Mouse (Mus musculus) intestine, embryonic 14.5 days (tissue): ENCODE results near the gene Bysl. TPM values are rescaled to one million over a fixed set of nuclear protein-coding genes. Genes with fewer than 3 reads are reported as not detected.

Experiments used
- ATAC-seq: fragments of 200-750 bp; cut with Nextera tagmentation; replicated peaks from 2 replicates; pipeline ENCODE4 v1.8.0; 2017; ENCODE audit warnings: low read depth, moderate number of reproducible peaks, moderate TSS enrichment, moderate library complexity; ENCODE audit not compliant: low FRiP score, low TSS enrichment
- DNase-seq: peaks from one replicate; pipeline ENCODE4 v3.0.0-alpha.2; 2018; ENCODE audit warnings: low spot score
- H3K27ac ChIP-seq: fragments of 300-500 bp; sonication (generic); 2 replicates; pipeline ENCODE4 v1.5.1; 2014; ENCODE audit warnings: low read depth, mild to moderate bottlenecking, control low read depth
- H3K27me3 ChIP-seq: fragments of 300-500 bp; sonication (generic); replicated peaks from 2 replicates; pipeline ENCODE4 v1.6.1; 2014; ENCODE audit warnings: low read length, control low read depth; ENCODE audit not compliant: control insufficient read depth, insufficient read depth
- H3K36me3 ChIP-seq: fragments of 300-500 bp; sonication (generic); 2 replicates; pipeline ENCODE4 v1.6.1; 2014; ENCODE audit warnings: low read length, control low read depth; ENCODE audit not compliant: control insufficient read depth, insufficient read depth
- H3K4me1 ChIP-seq: fragments of 300-500 bp; sonication (generic); replicated peaks from 2 replicates; pipeline ENCODE4 v1.6.1; 2014; ENCODE audit warnings: low read length, control low read depth, mixed read lengths; ENCODE audit not compliant: control insufficient read depth, insufficient read depth
- H3K4me2 ChIP-seq: fragments of 300-500 bp; sonication (generic); 2 replicates; pipeline ENCODE4 v1.6.1; 2014; ENCODE audit warnings: low read length
- H3K4me3 ChIP-seq: fragments of 300-500 bp; sonication (generic); 2 replicates; pipeline ENCODE4 v1.5.1; 2014; ENCODE audit warnings: low read depth, low read length, control low read depth, mixed read lengths
- H3K9ac ChIP-seq: fragments of 300-500 bp; sonication (generic); 2 replicates; pipeline ENCODE4 v1.6.1; 2014; ENCODE audit warnings: mild to moderate bottlenecking, low read length
- H3K9me3 ChIP-seq: fragments of 300-500 bp; sonication (generic); 2 replicates; pipeline ENCODE4 v1.6.1; 2016; ENCODE audit warnings: low read length, control low read depth; ENCODE audit not compliant: control insufficient read depth
- WGBS: fragments of 180-500 bp; shearing (Covaris S2); extraction: QIAGEN DNeasy Blood & Tissue Kit; methylation state at CpG from one replicate; pipeline ENCODE4 v1.1.7; 2014; 5-methylcytosine and 5-hydroxymethylcytosine counted together
- polyA plus RNA-seq: library from polyadenylated mRNA; unstranded; fragments of >200 nt; fragmentation: Nextera tagmentation; extraction: Ambion mirVana; gene quantifications from 2 replicates; pipeline ENCODE4 v1.2.1, GENCODE M21; 2014

Gene Bysl
- polyA plus RNA-seq, 1 experiment from 2014 or later = 25.7 TPM

GRCm38 (mm10) chr17:47574028-47574427 lies 37.3 kb downstream of the Bysl start:
- no peak overlapping the region for H3K4me3 ChIP-seq
- H3K36me3 ChIP-seq = no peaks in the 10 kb centered on the region
- no peak overlapping the region for H3K4me2 ChIP-seq
- no peak for DNase-seq
- H3K9ac ChIP-seq = no peak overlapping the region
- no peaks in the 10 kb centered on the region for H3K27me3 ChIP-seq
- ATAC-seq = no peak
- H3K9me3 ChIP-seq = no peaks in the 10 kb centered on the region
- 70% methylated on average over 8 of the region's 8 CpGs for WGBS
- no peak overlapping the region for H3K27ac ChIP-seq
- H3K4me1 ChIP-seq = no peaks in the 10 kb centered on the region

- Histone ChIP-seq H3K9me3 (no peaks in the 10 kb centered on the region), H3K9ac (no peak overlapping the region), H3K4me2 (no peak overlapping the region), H3K36me3 (no peaks in the 10 kb centered on the region), H3K27ac (no peak overlapping the region), H3K4me3 (no peak overlapping the region), H3K4me1 (no peaks in the 10 kb centered on the region), H3K27me3 (no peaks in the 10 kb centered on the region)
- DNase-seq = no peak
- ATAC-seq = no peak
These were observed 38.9 kb downstream of the Bysl start for GRCm38 (mm10) chr17:47572436-47572835.

GRCm38 (mm10) chr17:47571621-47572020 lies 39.7 kb downstream of the Bysl start:
- no peak for ATAC-seq
- no peaks in the 10 kb centered on the region for H3K36me3 ChIP-seq
- no peak overlapping the region for H3K4me3 ChIP-seq
- WGBS = 44% methylated on average over 7 of the region's 7 CpGs
- no peak overlapping the region for H3K4me2 ChIP-seq
- no peak overlapping the region for H3K9ac ChIP-seq
- H3K9me3 ChIP-seq = no peaks in the 10 kb centered on the region
- H3K4me1 ChIP-seq = no peaks in the 10 kb centered on the region
- H3K27ac ChIP-seq = no peak overlapping the region
- DNase-seq = no peak
- no peaks in the 10 kb centered on the region for H3K27me3 ChIP-seq

GRCm38 (mm10) chr17:47568951-47569527 lies 42.3 kb downstream of the Bysl start:
- DNase-seq (no peak), ATAC-seq (no peak)
- H3K9me3 ChIP-seq = no peaks in the 10 kb centered on the region
- H3K4me3 ChIP-seq = no peak overlapping the region
- no peaks in the 10 kb centered on the region for H3K27me3 ChIP-seq
- no peaks in the 10 kb centered on the region for H3K36me3 ChIP-seq
- H3K9ac ChIP-seq = no peak overlapping the region
- no peak overlapping the region for H3K4me2 ChIP-seq
- H3K27ac ChIP-seq = no peak overlapping the region
- no peaks in the 10 kb centered on the region for H3K4me1 ChIP-seq
- 87% methylated on average over 10 of the region's 10 CpGs for WGBS

- H3K4me1 ChIP-seq = no peaks in the 10 kb centered on the region
- no peaks in the 10 kb centered on the region for H3K9me3 ChIP-seq
- 95% methylated on average over 3 of the region's 3 CpGs for WGBS
- no peak overlapping the region for H3K4me2 ChIP-seq
- H3K9ac ChIP-seq = no peak overlapping the region
- H3K4me3 ChIP-seq = no peak overlapping the region
- DNase-seq (no peak), ATAC-seq (no peak)
- H3K36me3 ChIP-seq = no peaks in the 10 kb centered on the region
- no peaks in the 10 kb centered on the region for H3K27me3 ChIP-seq
- H3K27ac ChIP-seq = no peak overlapping the region
These were observed 42.9 kb downstream of the Bysl start for GRCm38 (mm10) chr17:47568389-47568788.

GRCm38 (mm10) chr17:47567271-47567670 lies 44.0 kb downstream of the Bysl start:
- Histone ChIP-seq H3K4me2 (no peak overlapping the region), H3K27ac (peak overlapping the region; percentile 18), H3K4me1 (no peaks in the 10 kb centered on the region), H3K4me3 (no peak overlapping the region), H3K9ac (no peak overlapping the region), H3K36me3 (no peaks in the 10 kb centered on the region), H3K9me3 (no peaks in the 10 kb centered on the region), H3K27me3 (no peaks in the 10 kb centered on the region)
- ATAC-seq (no peak), DNase-seq (no peak)
- WGBS = 45% methylated on average over 3 of the region's 3 CpGs

GRCm38 (mm10) chr17:47566133-47566532 lies 45.2 kb downstream of the Bysl start:
- WGBS = 44% methylated on average over 2 of the region's 2 CpGs
- no peak for ATAC-seq
- Histone ChIP-seq H3K4me2 (no peak overlapping the region), H3K4me3 (no peak overlapping the region), H3K9ac (no peak overlapping the region), H3K27me3 (no peaks in the 10 kb centered on the region), H3K27ac (no peak overlapping the region), H3K36me3 (no peaks in the 10 kb centered on the region), H3K9me3 (no peaks in the 10 kb centered on the region), H3K4me1 (no peaks in the 10 kb centered on the region)
- DNase-seq = no peak

GRCm38 (mm10) chr17:47564612-47565011 lies 46.7 kb downstream of the Bysl start:
- Histone ChIP-seq H3K27ac (no peak overlapping the region), H3K36me3 (no peaks in the 10 kb centered on the region), H3K4me1 (peaks cover 4% of the 10 kb centered on the region; the same call in 1 of the 2 replicates), H3K27me3 (no peaks in the 10 kb centered on the region), H3K9me3 (no peaks in the 10 kb centered on the region), H3K4me3 (no peak overlapping the region), H3K9ac (no peak overlapping the region), H3K4me2 (no peak overlapping the region)
- WGBS = 79% methylated on average over 5 of the region's 5 CpGs
- ATAC-seq (no peak), DNase-seq (no peak)

- Histone ChIP-seq H3K9me3 (no peaks in the 10 kb centered on the region), H3K9ac (no peak overlapping the region), H3K36me3 (no peaks in the 10 kb centered on the region), H3K27ac (no peak overlapping the region), H3K4me3 (no peak overlapping the region), H3K4me1 (peaks cover 4% of the 10 kb centered on the region; the same call in 1 of the 2 replicates), H3K4me2 (no peak overlapping the region), H3K27me3 (no peaks in the 10 kb centered on the region)
- ATAC-seq = no peak
- DNase-seq = no peak
- 83% methylated on average over 6 of the region's 6 CpGs for WGBS
These were observed 48.4 kb downstream of the Bysl start for GRCm38 (mm10) chr17:47562875-47563274.
